Mouse (Mus musculus): ENCODE measurements around the gene Igdcc3.

- no peak for TF ChIP-seq CTCF (IDR thresholded peaks at IDR 0.05; ENCODE audit: insufficient read depth, low read length)
- 0 out of 2 replicates have a peak, but pooled peaks have one; percentile 19 for TF ChIP-seq POLR2A (IDR thresholded peaks at IDR 0.05; ENCODE audit: borderline replicate concordance, extremely low read depth, low read depth, low read length)
Measured at GRCm38 (mm10) chr9:65201381-65202164, 60.6 kb downstream of the Igdcc3 start.
